Mouse (Mus musculus) G1E (cell line): ENCODE data around the gene Cct6b.

Source experiments
- CTCF ChIP-seq: IDR thresholded peaks from 2 replicates; pipeline ENCODE4 v1.5.1; 2012; ENCODE audit warnings: low read depth, low read length, inconsistent platforms, mixed read lengths
- GATA1 ChIP-seq: IDR thresholded peaks from 2 replicates; pipeline ENCODE4 v1.6.1; 2012; ENCODE audit warnings: borderline replicate concordance, low read length, inconsistent platforms, mixed read lengths
- GATA2 ChIP-seq: IDR thresholded peaks from 2 replicates; pipeline ENCODE4 v1.6.1; 2012; ENCODE audit warnings: low read depth, low read length, inconsistent platforms, borderline replicate concordance
- POLR2AphosphoS5 ChIP-seq: IDR thresholded peaks from 2 replicates; pipeline ENCODE4 v1.6.1; 2012; ENCODE audit warnings: low read depth, low read length, inconsistent platforms; ENCODE audit not compliant: insufficient replicate concordance
- TAL1 ChIP-seq: conservative IDR thresholded peaks from 2 replicates; pipeline ENCODE4 v1.6.1; 2012; ENCODE audit warnings: low read depth, low read length, inconsistent platforms, mixed read lengths

DNA sequence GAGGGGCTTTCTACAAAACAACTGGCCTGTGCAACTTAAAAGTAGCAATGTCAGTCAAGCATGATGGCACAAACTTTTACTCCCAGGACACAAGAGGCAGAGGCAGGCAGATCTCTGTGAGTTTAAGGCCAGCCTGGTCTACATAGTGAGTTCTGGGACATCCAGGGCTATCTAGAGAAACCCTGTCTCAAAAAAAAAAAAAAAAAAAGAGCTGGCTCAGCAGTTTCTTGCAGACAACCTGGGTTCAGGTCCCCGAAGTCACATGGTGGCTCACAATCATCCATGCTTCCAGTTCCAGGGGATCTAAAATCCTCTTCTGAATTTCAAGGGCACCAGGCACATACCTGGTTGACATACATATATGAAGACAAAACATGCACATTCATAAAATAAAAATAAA lies 8.2 kb downstream of the Cct6b start:
- TF ChIP-seq CTCF (no peak), GATA1 (no peak), GATA2 (no peak), POLR2AphosphoS5 (no peak), TAL1 (no peak)
